Mouse (Mus musculus) spleen, adult 2 months (tissue): ENCODE measurements around the gene Emg1.

Experiments
- CTCF ChIP-seq: fragments of 200-500 bp; IDR thresholded peaks from 2 replicates; pipeline ENCODE4 v1.5.1; 2011; ENCODE audit warnings: mild to moderate bottlenecking, inconsistent platforms; ENCODE audit not compliant: insufficient read depth, insufficient read length, insufficient replicate concordance; ENCODE audit errors: extremely low read depth
- POLR2A ChIP-seq: fragments of 200-500 bp; IDR thresholded peaks from 2 replicates; pipeline ENCODE4 v1.6.1; 2011; ENCODE audit warnings: low read depth, low read length, inconsistent platforms

DNA sequence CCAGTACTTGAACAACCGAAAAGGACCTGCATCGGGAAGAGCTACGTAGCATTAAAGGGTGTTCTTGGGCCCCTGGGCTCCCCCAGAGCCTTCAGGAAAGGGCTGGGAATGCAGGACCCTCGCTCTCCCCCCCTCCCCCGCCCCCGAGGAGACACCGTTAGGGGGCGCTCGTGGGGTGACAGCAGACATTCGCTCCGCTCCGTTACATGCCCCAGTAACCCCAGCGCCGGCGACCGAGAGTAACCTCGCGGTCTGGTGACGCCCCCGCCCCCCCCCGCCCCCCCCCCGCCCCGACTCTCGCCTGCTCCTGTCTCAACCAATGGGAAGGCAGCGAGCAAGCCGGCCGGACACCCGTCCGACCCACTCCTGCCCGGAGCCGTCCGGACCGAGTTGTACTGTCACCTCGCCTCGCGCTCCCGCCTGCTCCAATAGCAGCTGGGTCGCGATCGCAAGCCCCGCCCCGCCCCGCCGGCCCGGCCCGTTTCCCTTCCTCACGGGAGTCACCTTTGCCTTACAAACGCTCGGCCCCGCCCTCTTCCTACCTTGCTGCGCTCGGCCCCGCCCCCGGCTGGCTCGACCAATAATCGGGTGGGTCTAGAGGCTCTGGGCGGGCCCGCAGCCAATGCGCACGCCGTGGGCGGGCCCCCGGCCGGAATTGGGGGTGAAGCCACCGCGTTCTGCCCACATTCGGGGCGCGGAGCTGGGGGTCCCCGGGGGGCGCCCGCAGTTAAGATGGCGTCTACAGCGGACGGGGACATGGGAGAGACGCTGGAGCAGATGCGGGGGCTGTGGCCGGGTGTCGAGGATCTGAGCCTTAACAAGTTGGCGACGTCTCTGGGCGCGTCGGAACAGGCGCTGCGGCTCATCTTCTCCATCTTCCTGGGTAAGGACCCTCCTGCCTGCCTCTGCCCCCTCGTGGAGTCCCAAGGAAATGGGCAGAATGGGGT, 49.2 kb downstream of the Emg1 start, which contains the start of gene Lpcat3:
- TF ChIP-seq POLR2A (peak; percentile 28), CTCF (peak; percentile 77)
